Mouse (Mus musculus) left cerebral cortex, postnatal 25 days (tissue): ENCODE measurements around the gene Nfkb2. TPM values are rescaled to one million over a fixed set of nuclear protein-coding genes. Genes with fewer than 3 reads are reported as not detected.
A peak's percentile ranks its signal among the peaks of the same experiment; 100 is the strongest.

Experiments used
- DNase-seq, 2 experiments: peaks; one replicate each; pipeline ENCODE4 v3.0.0; 2022; ENCODE audit warnings: low spot score in 2 of 2, mixed read lengths in 1 of 2
- intact Hi-C: fragments of 180-260 bp; cut with DNase I; formaldehyde crosslinking; loops from one replicate; pipeline ENCODE4 v1.15.1; 2025
- total RNA-seq, 2 experiments: library from RNA; stranded (reverse); gene quantifications; 2 replicates each; pipeline ENCODE4 v1.2.3; 2021

The Nfkb2 gene
- total RNA-seq, 2 experiments from 2014 or later = 2.4 to 3.0 TPM

DNA sequence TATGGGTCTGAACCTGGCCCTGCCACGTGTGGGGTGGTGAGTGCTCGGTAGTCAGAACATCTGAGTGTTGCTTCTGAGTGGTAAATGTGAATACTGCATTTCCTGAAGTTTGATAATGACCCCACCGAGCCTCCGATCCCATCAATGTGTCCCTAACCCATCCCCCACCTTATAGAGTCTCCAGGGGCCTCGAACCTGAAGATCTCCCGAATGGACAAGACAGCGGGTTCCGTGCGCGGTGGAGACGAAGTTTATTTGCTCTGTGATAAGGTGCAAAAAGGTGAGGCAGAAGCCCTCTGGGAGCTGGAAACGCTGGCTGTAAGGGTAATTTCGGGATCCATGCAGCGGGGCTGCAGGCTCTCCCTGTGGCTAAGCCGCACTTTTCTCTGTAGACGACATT, 3.7 kb downstream of the Nfkb2 start:
- DNase-seq = no peak
- intact Hi-C loops = loop anchor here (2.0 kb wide), 1 partner anchor 173 kb away; no protein-coding TSS in a partner anchor

DNA sequence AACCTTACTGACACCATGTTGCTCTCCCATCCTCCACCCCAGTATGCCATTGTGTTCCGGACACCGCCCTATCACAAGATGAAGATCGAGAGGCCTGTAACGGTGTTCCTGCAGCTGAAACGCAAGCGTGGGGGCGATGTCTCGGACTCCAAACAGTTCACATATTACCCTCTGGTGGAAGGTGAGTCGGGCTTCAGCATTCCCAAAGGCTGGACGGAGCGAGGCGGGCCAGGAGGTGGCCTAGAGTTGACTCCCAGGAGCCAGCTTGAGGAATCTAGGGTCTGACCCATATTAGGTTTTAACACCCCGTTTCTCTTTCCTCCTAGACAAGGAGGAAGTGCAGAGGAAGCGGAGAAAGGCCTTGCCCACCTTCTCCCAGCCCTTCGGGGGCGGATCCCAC, 4.2 kb downstream of the Nfkb2 start:
- intact Hi-C loops = loop anchor here (2.0 kb wide), 1 partner anchor 174 kb away; no protein-coding TSS in a partner anchor
- DNase-seq = no peak

DNA sequence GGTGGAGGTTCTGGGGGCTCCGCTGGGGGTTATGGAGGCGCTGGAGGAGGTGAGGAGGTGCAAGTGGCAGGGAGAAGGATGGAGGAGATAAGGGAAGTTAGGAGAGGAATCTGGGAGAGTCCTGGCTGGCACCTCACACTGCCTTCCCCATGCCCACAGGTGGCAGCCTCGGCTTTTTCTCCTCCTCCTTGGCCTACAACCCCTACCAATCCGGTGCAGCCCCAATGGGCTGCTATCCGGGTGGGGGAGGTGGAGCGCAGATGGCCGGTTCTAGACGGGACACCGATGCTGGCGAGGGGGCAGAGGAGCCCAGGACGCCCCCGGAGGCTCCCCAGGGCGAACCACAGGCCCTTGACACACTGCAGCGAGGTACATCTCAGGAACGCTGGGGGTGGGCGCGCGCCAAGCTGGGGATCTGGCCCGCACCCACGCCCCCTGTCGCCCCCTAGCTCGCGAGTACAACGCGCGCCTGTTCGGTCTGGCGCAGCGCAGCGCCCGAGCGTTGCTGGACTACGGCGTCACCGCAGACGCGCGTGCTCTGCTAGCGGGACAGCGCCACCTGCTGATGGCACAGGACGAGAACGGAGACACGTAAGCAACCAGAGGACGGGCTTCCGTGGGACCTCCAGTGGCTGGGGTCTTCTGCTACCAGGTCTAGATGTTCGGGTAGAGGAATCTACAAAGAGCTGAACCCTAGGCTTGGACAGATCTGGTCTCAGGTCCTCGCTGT, 4.8 kb downstream of the Nfkb2 start:
- intact Hi-C loops = loop anchor here (2.0 kb wide), 1 partner anchor 174 kb away; no protein-coding TSS in a partner anchor
- peak; percentile 87 to 89 for DNase-seq

DNA sequence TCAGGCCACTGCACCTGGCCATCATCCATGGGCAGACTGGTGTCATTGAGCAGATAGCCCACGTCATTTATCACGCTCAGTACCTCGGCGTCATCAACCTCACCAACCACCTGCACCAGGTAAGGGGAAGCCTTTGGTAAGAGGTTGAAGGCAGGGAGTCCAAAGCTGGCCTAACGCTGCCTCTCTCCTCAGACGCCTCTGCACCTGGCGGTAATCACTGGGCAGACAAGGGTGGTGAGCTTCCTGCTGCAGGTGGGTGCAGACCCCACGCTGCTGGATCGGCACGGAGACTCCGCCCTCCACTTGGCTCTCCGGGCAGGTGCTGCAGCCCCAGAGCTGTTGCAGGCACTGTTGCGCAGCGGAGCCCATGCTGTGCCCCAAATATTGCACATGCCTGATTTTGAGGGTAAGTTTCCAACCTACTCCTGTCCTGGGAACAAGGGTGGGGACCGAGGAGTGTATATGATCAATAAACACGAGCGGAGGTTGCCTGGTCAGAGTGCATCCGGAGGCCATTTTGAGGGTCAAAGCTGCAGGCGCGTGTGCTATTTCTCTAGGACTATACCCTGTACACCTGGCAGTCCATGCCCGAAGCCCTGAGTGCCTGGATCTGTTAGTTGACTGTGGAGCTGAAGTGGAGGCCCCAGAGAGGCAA, 5.7 kb downstream of the Nfkb2 start:
- no peak for DNase-seq
- intact Hi-C loops = loop anchor here (2.0 kb wide), 1 partner anchor 175 kb away; no protein-coding TSS in a partner anchor

DNA sequence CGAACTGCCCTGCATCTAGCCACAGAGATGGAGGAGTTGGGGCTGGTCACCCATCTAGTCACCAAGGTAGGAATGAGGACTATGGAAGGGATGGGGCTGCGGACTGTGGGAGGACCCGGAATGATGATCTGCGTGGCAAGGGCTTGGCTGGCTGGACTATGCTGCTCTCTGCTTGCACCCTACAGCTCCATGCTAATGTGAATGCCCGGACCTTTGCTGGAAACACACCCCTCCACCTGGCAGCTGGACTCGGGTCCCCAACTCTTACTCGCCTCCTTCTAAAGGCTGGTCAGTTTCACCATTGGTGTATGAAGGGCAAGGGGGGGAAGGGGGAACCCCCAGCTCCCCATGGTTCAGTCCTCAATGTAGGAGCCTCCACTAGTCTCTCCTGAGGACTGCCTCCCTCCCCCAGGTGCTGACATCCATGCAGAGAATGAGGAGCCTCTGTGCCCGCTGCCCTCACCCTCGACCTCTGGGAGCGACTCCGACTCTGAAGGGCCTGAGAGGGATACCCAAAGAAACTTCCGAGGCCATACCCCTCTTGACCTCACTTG, 6.3 kb downstream of the Nfkb2 start:
- intact Hi-C loops = no loop called here

DNA sequence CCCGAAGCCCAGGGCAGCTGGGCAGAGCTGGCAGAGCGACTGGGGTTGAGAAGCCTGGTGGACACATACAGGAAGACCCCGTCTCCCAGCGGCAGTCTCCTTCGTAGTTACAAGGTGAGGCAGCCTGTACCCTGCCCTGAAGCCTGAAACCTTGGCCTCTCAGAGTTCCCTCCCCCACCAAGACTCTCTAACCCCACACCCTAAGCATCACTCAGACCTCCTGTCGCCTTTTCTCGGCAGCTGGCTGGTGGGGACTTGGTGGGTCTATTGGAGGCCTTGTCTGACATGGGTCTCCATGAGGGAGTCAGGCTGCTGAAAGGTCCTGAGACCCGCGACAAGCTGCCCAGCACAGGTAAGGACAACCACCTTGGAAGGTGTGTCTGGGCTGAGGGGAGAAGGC, 7.2 kb downstream of the Nfkb2 start:
- no peak for DNase-seq
- intact Hi-C loops = no loop called here

More for the DNA sequence above, 6.3 kb downstream of the Nfkb2 start:
- DNase-seq = no peak

DNA sequence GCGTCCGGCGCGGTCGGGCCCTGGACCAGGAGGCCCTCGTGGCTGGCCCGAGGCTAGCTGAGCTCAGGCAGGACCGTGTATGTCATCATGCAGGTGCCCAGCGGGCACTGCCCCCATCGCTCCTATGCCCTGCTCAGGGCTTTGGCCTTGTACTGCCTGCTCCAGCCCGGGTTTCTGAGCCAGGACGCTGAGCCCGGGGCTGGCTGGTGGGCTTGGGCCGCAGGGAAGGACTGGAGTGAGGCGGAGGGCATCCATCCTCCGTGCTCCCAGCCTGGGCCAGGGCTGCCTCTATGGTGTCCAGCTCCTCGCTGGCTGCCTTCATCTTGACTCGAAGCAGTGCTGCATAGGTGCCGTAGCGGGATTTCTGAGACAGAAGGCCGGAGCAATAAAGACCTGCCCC, 8.4 kb downstream of the Nfkb2 start:
- intact Hi-C loops = no loop called here
- no peak for DNase-seq

DNA sequence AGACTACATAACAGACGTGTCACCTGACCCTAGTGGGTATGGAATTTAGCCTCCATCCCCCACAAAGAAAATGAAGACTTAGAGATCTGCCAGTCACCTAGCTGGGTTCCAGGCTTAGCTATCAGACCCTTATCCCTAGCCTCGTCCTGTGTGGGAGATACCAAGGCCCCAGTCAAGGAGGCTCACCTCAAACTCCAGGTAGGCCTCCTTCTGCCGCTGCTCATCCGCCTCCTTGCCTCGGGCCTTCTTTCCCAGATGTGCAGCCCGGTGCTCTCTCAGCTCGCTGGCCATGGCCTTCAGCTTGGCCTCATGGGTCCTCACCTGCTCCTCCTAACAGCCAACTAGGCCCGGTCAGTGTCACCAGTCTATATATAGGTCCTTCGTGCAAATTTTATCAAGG, 9.0 kb downstream of the Nfkb2 start:
- intact Hi-C loops = no loop called here

DNA sequence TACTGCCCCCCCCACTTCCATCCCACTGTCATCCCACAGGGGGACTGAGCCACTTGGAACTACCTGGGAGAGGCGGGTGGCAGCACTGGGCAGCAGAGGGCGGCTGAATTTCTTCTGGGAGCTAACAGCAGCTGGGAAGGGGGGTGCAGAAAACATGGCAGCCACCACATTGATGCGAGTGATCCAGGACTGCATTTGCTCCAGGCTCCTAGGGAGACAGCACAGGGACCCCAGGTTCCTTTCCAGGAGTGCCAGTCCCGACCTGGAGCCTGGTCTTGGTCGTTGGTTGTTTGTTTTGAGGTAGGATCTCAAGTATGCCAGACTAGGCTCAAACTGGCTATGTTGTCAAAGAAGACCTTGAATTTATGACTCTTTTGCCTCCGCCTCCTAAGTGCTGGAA, 9.5 kb downstream of the Nfkb2 start:
- intact Hi-C loops = no loop called here
- no peak for DNase-seq

More for the DNA sequence above, 9.0 kb downstream of the Nfkb2 start:
- no peak for DNase-seq

DNA sequence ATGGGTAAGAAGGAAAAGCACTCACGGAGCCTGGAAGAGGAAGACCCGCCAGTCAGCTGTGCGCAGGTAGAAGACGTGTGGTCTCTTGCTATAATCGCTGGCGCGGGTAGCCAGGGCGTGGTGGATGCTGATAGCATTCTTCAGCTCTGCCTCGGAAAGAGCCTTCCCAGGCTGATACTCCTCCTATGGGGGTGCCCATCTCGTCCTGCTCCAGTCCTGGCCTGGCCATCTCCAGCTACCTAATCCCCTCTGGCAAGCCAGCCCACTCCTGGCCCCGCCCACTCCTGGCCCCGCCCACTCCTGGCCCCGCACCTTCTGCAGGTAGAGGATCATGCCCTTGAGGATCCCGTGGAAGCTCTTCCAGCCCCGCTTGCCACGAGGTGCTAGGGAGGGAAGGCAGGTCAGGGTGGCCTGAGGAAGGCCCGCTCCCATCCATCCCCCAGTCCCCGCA, 10.1 kb downstream of the Nfkb2 start:
- no peak for DNase-seq
- intact Hi-C loops = no loop called here

DNA sequence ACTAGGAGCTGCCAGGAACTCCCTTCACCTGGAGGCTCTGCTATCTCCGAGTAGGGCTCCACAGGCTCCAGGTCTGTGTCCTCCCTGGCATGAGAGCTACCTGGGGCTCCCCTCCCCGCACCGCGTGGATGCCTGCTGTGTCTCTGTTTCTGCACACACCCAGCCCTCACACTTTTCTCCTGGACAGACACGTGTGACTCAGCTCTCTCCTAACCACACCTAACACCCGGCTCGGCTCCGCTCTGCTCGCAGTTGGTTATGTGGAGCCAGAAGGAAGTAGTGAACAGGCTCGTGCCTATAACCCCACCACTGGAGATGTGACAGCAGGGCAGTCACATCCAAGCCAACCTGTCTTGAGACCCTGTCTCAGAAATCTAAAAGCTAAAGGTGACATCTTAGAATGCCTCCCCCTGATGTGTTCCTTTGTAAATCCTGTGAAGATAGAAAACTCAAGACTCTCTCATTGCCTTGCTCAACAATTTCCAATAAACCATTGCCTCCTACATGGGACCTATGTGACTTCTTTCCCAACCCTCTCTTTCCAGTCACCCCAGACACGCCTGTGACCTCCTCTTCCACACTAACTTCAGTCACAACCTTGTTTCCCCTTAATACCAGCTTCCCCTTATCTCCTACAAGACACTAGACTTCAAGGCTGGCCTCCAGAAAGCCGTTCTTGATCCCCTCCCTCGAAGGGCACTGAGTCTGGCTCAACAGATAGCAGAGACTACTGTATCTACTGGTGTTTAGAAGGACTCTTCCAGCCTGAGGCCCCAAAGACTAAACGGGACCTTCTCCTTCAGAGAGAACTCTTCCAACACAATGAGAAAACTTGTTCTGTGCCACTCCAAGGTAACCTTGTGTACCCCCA, 11.0 kb downstream of the Nfkb2 start:
- intact Hi-C loops = loop anchor here (5.0 kb wide), 1 partner anchor 52 kb away; no protein-coding TSS in a partner anchor
- DNase-seq = peak in 1 of 2 experiments; percentile 0

DNA sequence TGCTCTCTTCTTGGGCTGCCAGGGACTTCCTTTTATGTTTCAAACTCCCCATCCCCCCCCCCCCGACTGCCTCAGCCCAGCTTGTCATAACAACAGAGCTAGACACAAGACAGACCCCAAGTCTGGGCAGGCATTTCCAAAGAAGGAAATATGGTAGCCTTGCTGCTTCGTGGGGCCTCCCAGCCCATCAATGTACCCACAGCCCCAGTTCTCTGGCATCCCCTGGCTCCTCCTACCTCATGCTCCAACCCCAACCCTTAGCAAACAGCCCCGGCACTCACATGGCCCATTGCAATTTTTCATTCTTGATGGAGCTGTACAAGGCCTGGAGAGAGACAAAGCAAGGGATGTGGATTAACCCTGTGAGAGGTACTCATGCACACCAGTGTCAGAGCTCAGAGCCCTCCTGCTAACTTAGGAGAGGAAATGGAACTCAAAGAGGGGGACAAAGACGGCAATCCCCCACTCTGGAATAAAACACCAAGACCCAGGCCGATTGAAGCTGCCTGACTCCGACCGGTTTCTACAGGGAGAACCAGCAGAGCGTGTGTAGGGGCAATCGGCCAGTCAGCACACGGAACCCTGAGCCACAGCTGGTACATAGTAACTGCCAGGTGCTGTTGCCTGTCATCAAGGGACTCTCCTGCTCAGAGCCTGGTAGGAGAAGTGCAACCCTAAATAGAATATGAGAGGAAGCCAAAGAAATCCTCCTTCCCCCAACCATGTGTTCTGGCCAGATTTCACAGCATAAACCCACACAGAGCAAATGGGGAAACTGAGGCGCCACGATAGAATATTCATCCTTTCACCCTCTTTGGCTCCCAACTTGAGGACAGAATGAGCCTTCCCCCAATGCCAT, 11.9 kb downstream of the Nfkb2 start:
- peak in 1 of 2 experiments; percentile 57 for DNase-seq
- intact Hi-C loops = loop anchor here (5.0 kb wide), 1 partner anchor 51 kb away; no protein-coding TSS in a partner anchor

DNA sequence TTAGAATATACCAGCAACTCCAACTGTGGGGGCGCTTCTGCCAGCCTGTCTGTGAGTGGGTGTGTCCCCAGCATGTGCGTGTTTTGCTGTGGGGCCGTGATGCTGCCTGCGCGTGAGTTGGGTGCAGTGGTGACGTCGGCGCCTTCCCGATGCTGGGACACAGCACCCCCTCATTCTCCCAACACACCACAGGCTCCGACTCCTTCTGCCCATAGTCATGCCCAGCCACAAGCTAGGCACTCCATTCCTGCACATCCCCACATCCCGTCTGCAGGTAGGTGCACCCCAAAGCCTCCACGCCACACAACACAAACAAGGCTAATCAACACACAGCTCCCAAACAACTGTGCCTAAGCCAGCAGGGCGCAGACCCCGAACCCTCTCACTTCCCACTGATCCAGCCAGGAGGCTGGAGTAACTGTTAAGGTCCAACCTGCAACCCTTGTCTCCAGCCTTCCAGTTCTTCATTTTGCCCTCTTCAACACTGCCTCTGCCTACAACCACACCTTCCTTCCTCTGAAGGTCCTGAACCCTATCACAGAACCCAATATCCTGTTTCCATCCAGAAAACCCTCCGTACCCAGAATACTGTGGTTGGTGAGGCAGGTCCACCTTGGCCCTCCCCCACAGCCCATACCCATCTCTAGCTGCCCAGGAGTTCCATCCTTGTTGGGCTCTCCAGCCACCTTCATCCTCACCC, 12.9 kb downstream of the Nfkb2 start:
- DNase-seq = peak; percentile 83 to 95
- intact Hi-C loops = loop anchor here (5.0 kb wide), 1 partner anchor 50 kb away; no protein-coding TSS in a partner anchor

DNA sequence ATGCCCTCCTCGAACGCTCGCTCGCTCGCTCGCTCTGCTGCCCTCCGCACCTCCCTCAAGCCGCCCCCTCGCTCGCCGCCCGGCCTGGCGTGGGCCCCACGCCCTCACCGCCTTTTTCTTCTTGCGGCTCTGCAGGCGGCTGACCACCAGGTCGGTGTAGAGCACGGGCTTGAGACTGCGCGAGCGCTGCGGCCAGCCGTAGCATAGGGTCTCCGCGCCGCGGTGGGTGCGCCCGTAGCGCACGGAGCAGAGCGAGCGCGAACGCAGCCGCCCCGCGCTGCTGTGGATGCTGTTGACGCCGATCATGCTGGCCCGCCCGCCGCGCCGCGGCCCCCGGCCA, 13.4 kb downstream of the Nfkb2 start:
- intact Hi-C loops = loop anchor here (5.0 kb wide), 1 partner anchor 50 kb away; no protein-coding TSS in a partner anchor
- DNase-seq = no peak

DNA sequence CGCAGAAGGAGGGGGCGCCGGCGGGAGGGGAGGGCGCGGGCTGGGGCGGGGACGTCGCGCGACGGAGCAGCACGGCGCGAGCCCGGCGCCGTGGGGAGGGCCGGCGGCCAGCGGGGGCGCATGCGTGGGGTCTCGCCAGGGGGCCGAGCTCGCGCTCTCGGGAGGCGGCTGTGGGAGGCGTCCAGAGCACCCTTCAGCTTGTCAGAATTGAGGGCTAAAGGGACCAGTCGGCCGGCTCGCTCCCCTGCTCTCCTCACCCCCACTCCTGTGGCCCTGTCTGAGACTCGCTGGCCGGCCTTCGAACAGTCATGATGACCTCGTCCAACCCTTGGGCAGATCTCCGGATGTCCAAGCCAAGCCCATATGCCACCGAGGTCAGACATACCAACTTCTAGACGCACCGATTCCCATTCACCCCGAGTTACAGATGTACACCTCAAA, 13.9 kb downstream of the Nfkb2 start:
- intact Hi-C loops = loop anchor here (5.0 kb wide), 1 partner anchor 49 kb away; no protein-coding TSS in a partner anchor

DNA sequence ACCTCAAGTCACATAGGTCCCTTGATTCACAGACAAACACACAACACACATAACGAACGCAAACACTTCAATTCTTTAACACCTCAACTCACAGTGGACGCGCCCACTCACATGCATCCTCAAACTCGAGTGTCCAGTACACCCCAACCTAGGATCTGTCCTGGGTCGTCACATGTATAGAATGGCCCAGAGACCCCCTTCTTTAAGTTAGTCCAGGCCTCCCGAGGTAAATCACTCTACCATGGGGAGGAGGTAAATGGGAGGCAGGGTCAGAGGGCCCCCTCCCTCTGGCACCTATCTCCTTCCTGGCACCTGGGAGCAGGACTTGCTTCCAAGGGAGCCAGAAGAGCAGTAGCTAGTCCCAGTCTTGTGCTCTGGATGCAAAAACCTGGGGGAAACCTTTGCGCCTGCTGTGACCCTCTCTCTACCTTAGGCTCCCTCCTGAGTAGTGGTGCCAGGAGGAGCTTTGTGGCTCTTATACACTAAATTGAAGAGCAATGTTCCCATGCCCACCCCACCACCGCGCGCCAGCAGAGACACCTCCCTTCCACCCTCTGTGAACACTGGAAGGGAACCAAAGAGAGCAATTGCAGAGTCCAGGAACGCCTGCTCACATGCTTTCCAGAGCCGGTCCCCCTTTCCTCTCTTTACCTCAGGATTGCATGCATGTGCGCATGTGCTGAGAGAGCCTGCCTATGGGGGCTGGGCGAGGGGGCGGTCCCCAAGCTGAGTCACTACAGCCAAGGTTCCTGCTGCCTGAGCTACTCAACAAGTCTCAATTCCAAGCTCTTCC, 14.7 kb downstream of the Nfkb2 start:
- peak; percentile 92 to 98 for DNase-seq
- intact Hi-C loops = loop anchor here (5.0 kb wide), 1 partner anchor 49 kb away; no protein-coding TSS in a partner anchor

More for the DNA sequence above, 13.9 kb downstream of the Nfkb2 start:
- peak; percentile 67 to 69 for DNase-seq
